Mouse (Mus musculus): ENCODE results near the gene Adam12.

Gene Adam12

GRCm38 (mm10) chr7:134150305-134150704 is 81.6 kb downstream of the Adam12 start:
- no peak for DNase-seq (ENCODE audit: low read depth)

GRCm38 (mm10) chr7:134149351-134149750 is 82.6 kb downstream of the Adam12 start:
- no peak for DNase-seq (ENCODE audit: low read depth)

GRCm38 (mm10) chr7:134147561-134147960 is 84.4 kb downstream of the Adam12 start:
- DNase-seq (ENCODE audit: low read depth): no peak

- DNase-seq (ENCODE audit: low read depth): no peak
Measured at GRCm38 (mm10) chr7:134146821-134147220, 85.1 kb downstream of the Adam12 start.

- DNase-seq (ENCODE audit: low read depth): no peak
Measured at GRCm38 (mm10) chr7:134144111-134144510, 87.8 kb downstream of the Adam12 start.

- no peak for DNase-seq (ENCODE audit: low read depth)
Measured at GRCm38 (mm10) chr7:134139291-134139949, 92.5 kb downstream of the Adam12 start.

- no peak for DNase-seq (ENCODE audit: low read depth)
Measured at GRCm38 (mm10) chr7:134132323-134132722, 99.6 kb downstream of the Adam12 start.

GRCm38 (mm10) chr7:134128087-134128522 is 103.8 kb downstream of the Adam12 start:
- no peak for DNase-seq (ENCODE audit: low read depth)

GRCm38 (mm10) chr7:134121397-134121796 is 110.5 kb downstream of the Adam12 start:
- no peak for DNase-seq (ENCODE audit: low read depth)

GRCm38 (mm10) chr7:134115438-134115837 is 116.5 kb downstream of the Adam12 start:
- DNase-seq (ENCODE audit: low read depth): no peak

- no peak for DNase-seq (ENCODE audit: low read depth)
Measured at GRCm38 (mm10) chr7:134114311-134115188, 117.4 kb downstream of the Adam12 start.

GRCm38 (mm10) chr7:134113829-134114228 is 118.1 kb downstream of the Adam12 start:
- no peak for DNase-seq (ENCODE audit: low read depth)

- DNase-seq (ENCODE audit: low read depth): no peak
Measured at GRCm38 (mm10) chr7:134110116-134110515, 121.8 kb downstream of the Adam12 start.

- DNase-seq (ENCODE audit: low read depth): no peak
Measured at GRCm38 (mm10) chr7:134107849-134108248, 124.1 kb downstream of the Adam12 start.

GRCm38 (mm10) chr7:134099010-134099409 is 132.9 kb downstream of the Adam12 start:
- DNase-seq (ENCODE audit: low read depth): no peak

GRCm38 (mm10) chr7:134097861-134098260 is 134.1 kb downstream of the Adam12 start:
- DNase-seq (ENCODE audit: low read depth): no peak

GRCm38 (mm10) chr7:134093871-134094270 is 138.1 kb downstream of the Adam12 start:
- no peak for DNase-seq (ENCODE audit: low read depth)

- no peak for DNase-seq (ENCODE audit: low read depth)
Measured at GRCm38 (mm10) chr7:134090764-134091163, 141.2 kb downstream of the Adam12 start.

- DNase-seq (ENCODE audit: low read depth): no peak
Measured at GRCm38 (mm10) chr7:134090256-134090655, 141.7 kb downstream of the Adam12 start.

- no peak for DNase-seq (ENCODE audit: low read depth)
Measured at GRCm38 (mm10) chr7:134088548-134089347, 143.2 kb downstream of the Adam12 start.

GRCm38 (mm10) chr7:134085396-134085795 is 146.6 kb downstream of the Adam12 start:
- no peak for DNase-seq (ENCODE audit: low read depth)

- DNase-seq (ENCODE audit: low read depth): no peak
Measured at GRCm38 (mm10) chr7:134084926-134085325, 147.0 kb downstream of the Adam12 start.

Data from c-Kit-positive CD71-positive TER-119-negative erythroid progenitor cells, embryonic 14.5 days (primary cell).